Mouse (Mus musculus) hindbrain, embryonic 13.5 days (tissue): Measurements from ENCODE around the gene Morn4. TPM values are rescaled to one million over a fixed set of nuclear protein-coding genes. Genes with fewer than 3 reads are reported as not detected.
A peak's percentile ranks its signal among the peaks of the same experiment; 100 is the strongest.
"Not testable (repeated sequence)": the region's sequence is repeated elsewhere in the genome, so short reads cannot be mapped to it uniquely, and the experiment has no call there.

Source experiments
- ATAC-seq: fragments of 200-750 bp; cut with Nextera tagmentation; 2 replicates; pipeline ENCODE4 v1.8.0; 2017; ENCODE audit warnings: moderate TSS enrichment; ENCODE audit not compliant: low FRiP score
- H3K27ac ChIP-seq: fragments of 300-500 bp; sonication (generic); 2 replicates; pipeline ENCODE4 v1.5.1; 2015; ENCODE audit warnings: inconsistent platforms, mild to moderate bottlenecking, moderate library complexity
- H3K27me3 ChIP-seq: fragments of 300-500 bp; sonication (generic); 2 replicates; pipeline ENCODE4 v1.6.1; 2015; ENCODE audit warnings: mild to moderate bottlenecking, inconsistent platforms
- H3K36me3 ChIP-seq: fragments of 300-500 bp; sonication (generic); 2 replicates; pipeline ENCODE4 v1.6.1; 2015; ENCODE audit warnings: mild to moderate bottlenecking, inconsistent platforms
- H3K4me1 ChIP-seq: fragments of 300-500 bp; sonication (generic); replicated peaks from 2 replicates; pipeline ENCODE4 v1.6.1; 2015; ENCODE audit warnings: inconsistent platforms
- H3K4me2 ChIP-seq: fragments of 300-500 bp; sonication (generic); 2 replicates; pipeline ENCODE4 v1.6.1; 2015; ENCODE audit warnings: inconsistent platforms, mild to moderate bottlenecking, moderate library complexity
- H3K4me3 ChIP-seq: fragments of 300-500 bp; sonication (generic); 2 replicates; pipeline ENCODE4 v1.5.1; 2015; ENCODE audit warnings: mild to moderate bottlenecking, inconsistent platforms
- H3K9ac ChIP-seq: fragments of 300-500 bp; sonication (generic); 2 replicates; pipeline ENCODE4 v1.6.1; 2015; ENCODE audit warnings: mild to moderate bottlenecking, inconsistent platforms
- H3K9me3 ChIP-seq: fragments of 300-500 bp; sonication (generic); 2 replicates; pipeline ENCODE4 v1.6.1; 2016; ENCODE audit warnings: inconsistent platforms
- WGBS: fragments of 180-500 bp; shearing (Covaris S2); methylation state at CpG from one replicate; pipeline ENCODE4 v1.1.7; 2015; 5-methylcytosine and 5-hydroxymethylcytosine counted together
- polyA plus RNA-seq: library from polyadenylated mRNA; unstranded; fragments of >200 nt; fragmentation: Nextera tagmentation; extraction: Ambion mirVana; gene quantifications from 2 replicates; pipeline ENCODE4 v1.2.1, GENCODE M21; 2015

Gene Morn4
- polyA plus RNA-seq, 1 experiment from 2014 or later = 125 TPM

- 93% methylated on average over 5 of the region's 5 CpGs for WGBS
- H3K9ac ChIP-seq = no peak overlapping the region
These were observed 32.4 kb upstream of the Morn4 start for GRCm38 (mm10) chr19:42118596-42118995.

GRCm38 (mm10) chr19:42118142-42118541 is 32.0 kb upstream of the Morn4 start:
- Histone ChIP-seq H3K4me1 (no peaks in the 10 kb centered on the region), H3K27me3 (no peaks in the 10 kb centered on the region), H3K27ac (no peak overlapping the region), H3K36me3 (peaks cover 79% of the 10 kb centered on the region), H3K4me2 (no peak overlapping the region), H3K9ac (no peak overlapping the region), H3K9me3 (no peaks in the 10 kb centered on the region), H3K4me3 (no peak overlapping the region)
- WGBS = 97% methylated on average over 9 of the region's 9 CpGs
- ATAC-seq = no peak

More at GRCm38 (mm10) chr19:42118596-42118995, 32.4 kb upstream of the Morn4 start:
- H3K9me3 ChIP-seq = no peaks in the 10 kb centered on the region
- no peak overlapping the region for H3K4me3 ChIP-seq
- no peak overlapping the region for H3K27ac ChIP-seq
- ATAC-seq = no peak
- no peak overlapping the region for H3K4me2 ChIP-seq
- peaks cover 79% of the 10 kb centered on the region for H3K36me3 ChIP-seq
- H3K4me1 ChIP-seq = no peaks in the 10 kb centered on the region
- no peaks in the 10 kb centered on the region for H3K27me3 ChIP-seq

GRCm38 (mm10) chr19:42115783-42116335 is 29.7 kb upstream of the Morn4 start:
- H3K27me3 ChIP-seq = no peaks in the 10 kb centered on the region
- no peaks in the 10 kb centered on the region for H3K9me3 ChIP-seq
- no peak for ATAC-seq
- no peak overlapping the region for H3K27ac ChIP-seq
- H3K4me1 ChIP-seq = no peaks in the 10 kb centered on the region
- no peak overlapping the region for H3K9ac ChIP-seq
- 91% methylated on average over 4 of the region's 4 CpGs for WGBS
- H3K4me3 ChIP-seq = no peak overlapping the region
- H3K4me2 ChIP-seq = no peak overlapping the region
- peaks cover 70% of the 10 kb centered on the region for H3K36me3 ChIP-seq

GRCm38 (mm10) chr19:42104681-42105080 is 18.5 kb upstream of the Morn4 start:
- no peaks in the 10 kb centered on the region for H3K27me3 ChIP-seq
- no peak for ATAC-seq

GRCm38 (mm10) chr19:42099406-42099805 is 13.2 kb upstream of the Morn4 start:
- Histone ChIP-seq H3K36me3 (peaks cover 40% of the 10 kb centered on the region), H3K4me2 (no peak overlapping the region), H3K4me3 (no peak overlapping the region), H3K9me3 (no peaks in the 10 kb centered on the region), H3K27me3 (no peaks in the 10 kb centered on the region), H3K27ac (no peak overlapping the region), H3K4me1 (no peaks in the 10 kb centered on the region; the same call in 1 of the 2 replicates), H3K9ac (no peak overlapping the region)
- WGBS = 92% methylated on average over 3 of the region's 3 CpGs
- ATAC-seq = no peak

More at GRCm38 (mm10) chr19:42104681-42105080, 18.5 kb upstream of the Morn4 start:
- H3K9ac ChIP-seq = no peak overlapping the region
- H3K36me3 ChIP-seq = peaks cover 52% of the 10 kb centered on the region
- no peaks in the 10 kb centered on the region for H3K4me1 ChIP-seq
- H3K27ac ChIP-seq = no peak overlapping the region
- no peak overlapping the region for H3K4me3 ChIP-seq
- H3K9me3 ChIP-seq = no peaks in the 10 kb centered on the region
- 97% methylated on average over 9 of the region's 9 CpGs for WGBS
- H3K4me2 ChIP-seq = no peak overlapping the region

- Histone ChIP-seq H3K36me3 (peaks cover 16% of the 10 kb centered on the region; the same call in 1 of the 2 replicates), H3K27ac (peak overlapping the region; percentile 93), H3K4me3 (peak overlapping the region; percentile 95), H3K9ac (peak overlapping the region; percentile 93), H3K4me1 (peaks cover 40% of the 10 kb centered on the region), H3K4me2 (peak overlapping the region; percentile 89), H3K9me3 (no peaks in the 10 kb centered on the region), H3K27me3 (no peaks in the 10 kb centered on the region)
- under 1% methylated on average over 37 of the region's 52 CpGs for WGBS
- peak; percentile 69 for ATAC-seq
These were observed 4.5 kb upstream of the Morn4 start for GRCm38 (mm10) chr19:42090637-42091141.

- Histone ChIP-seq H3K27ac (peak within 1 kb of the TSS; percentile 93), H3K4me3 (peak within 1 kb of the TSS; percentile 95), H3K4me1 (peaks cover 43% of the 10 kb centered on the region), H3K9ac (peak within 1 kb of the TSS; percentile 93), H3K9me3 (no peaks in the 10 kb centered on the region), H3K27me3 (no peaks in the 10 kb centered on the region), H3K36me3 (peaks cover 12% of the 10 kb centered on the region; the same call in 1 of the 2 replicates), H3K4me2 (peak within 1 kb of the TSS; percentile 89)
- ATAC-seq = peak; percentile 98
- WGBS = under 1% methylated on average over 55 of the region's 55 CpGs
These were observed 3.8 kb upstream of the Morn4 start, which contains the start of gene Pi4k2a for GRCm38 (mm10) chr19:42089748-42090595. TSS of gene Pi4k2a (plus strand) at chr19:42090470.

GRCm38 (mm10) chr19:42089103-42089747 is 3.1 kb upstream of the Morn4 start:
- Histone ChIP-seq H3K9me3 (no peaks in the 10 kb centered on the region), H3K4me2 (peak overlapping the region; percentile 64), H3K4me1 (peaks cover 46% of the 10 kb centered on the region), H3K36me3 (peaks cover 6% of the 10 kb centered on the region; the same call in 1 of the 2 replicates), H3K27ac (peak overlapping the region; percentile 83), H3K4me3 (peak overlapping the region; percentile 95), H3K9ac (peak overlapping the region; percentile 51; the same call in 1 of the 2 replicates), H3K27me3 (no peaks in the 10 kb centered on the region)
- WGBS = 22% methylated on average over 14 of the region's 14 CpGs
- ATAC-seq = no peak

- peak overlapping the region; percentile 81 for H3K27ac ChIP-seq
- no peaks in the 10 kb centered on the region for H3K27me3 ChIP-seq
- H3K36me3 ChIP-seq = no peaks in the 10 kb centered on the region
- peaks cover 23% of the 10 kb centered on the region for H3K4me1 ChIP-seq
- H3K4me3 ChIP-seq = peak overlapping the region; percentile 85
- peak overlapping the region; percentile 90 for H3K4me2 ChIP-seq
- H3K9ac ChIP-seq = peak overlapping the region; percentile 88
- H3K9me3 ChIP-seq = no peaks in the 10 kb centered on the region
- ATAC-seq = no peak
- WGBS = 8% methylated on average over 10 of the region's 10 CpGs
These were observed 467 bp downstream of the Morn4 start for GRCm38 (mm10) chr19:42085690-42086089.

- H3K9me3 ChIP-seq, H3K4me2 ChIP-seq, H3K4me3 ChIP-seq, H3K9ac ChIP-seq, ATAC-seq, H3K27me3 ChIP-seq, H3K27ac ChIP-seq: not testable (repeated sequence)
- H3K36me3 ChIP-seq = peaks cover 22% of the 10 kb centered on the region
- H3K4me1 ChIP-seq = peaks cover 10% of the 10 kb centered on the region
- 96% methylated on average over 5 of the region's 5 CpGs for WGBS
These were observed 4.5 kb downstream of the Morn4 start for GRCm38 (mm10) chr19:42081613-42082012.

- no peak for ATAC-seq
- Histone ChIP-seq H3K4me1 (peaks cover 4% of the 10 kb centered on the region; the same call in 1 of the 2 replicates), H3K9me3 (no peaks in the 10 kb centered on the region), H3K4me2 (no peak overlapping the region), H3K36me3 (peaks cover 34% of the 10 kb centered on the region), H3K9ac (no peak overlapping the region), H3K27ac (no peak overlapping the region), H3K4me3 (no peak overlapping the region), H3K27me3 (no peaks in the 10 kb centered on the region)
- 80% methylated on average over 11 of the region's 11 CpGs for WGBS
These were observed 5.7 kb downstream of the Morn4 start for GRCm38 (mm10) chr19:42080469-42080868.

- Histone ChIP-seq H3K36me3 (peaks cover 39% of the 10 kb centered on the region), H3K4me3 (no peak overlapping the region), H3K9me3 (no peaks in the 10 kb centered on the region), H3K27me3 (no peaks in the 10 kb centered on the region), H3K27ac (no peak overlapping the region), H3K4me1 (0 out of 2 replicates have a peak, but pooled peaks cover 3% of the 10 kb centered on the region), H3K4me2 (no peak overlapping the region), H3K9ac (no peak overlapping the region)
- ATAC-seq = no peak
- 82% methylated on average over 5 of the region's 5 CpGs for WGBS
These were observed 6.2 kb downstream of the Morn4 start for GRCm38 (mm10) chr19:42079950-42080349.
